Mouse (Mus musculus): ENCODE data around the gene March9. TPM values are rescaled to one million over a fixed set of nuclear protein-coding genes. Genes with fewer than 3 reads are reported as not detected.
A peak's percentile ranks its signal among the peaks of the same experiment; 100 is the strongest.

March9 gene
- total RNA-seq, 2 experiments from 2014 or later = 75.1 to 76.5 TPM

GRCm38 (mm10) chr10:127041774-127042338 is 18.1 kb downstream of the March9 start:
- intact Hi-C loops (cut with DNase I) = no loop called here
- peak; percentile 91 for DNase-seq

DNA sequence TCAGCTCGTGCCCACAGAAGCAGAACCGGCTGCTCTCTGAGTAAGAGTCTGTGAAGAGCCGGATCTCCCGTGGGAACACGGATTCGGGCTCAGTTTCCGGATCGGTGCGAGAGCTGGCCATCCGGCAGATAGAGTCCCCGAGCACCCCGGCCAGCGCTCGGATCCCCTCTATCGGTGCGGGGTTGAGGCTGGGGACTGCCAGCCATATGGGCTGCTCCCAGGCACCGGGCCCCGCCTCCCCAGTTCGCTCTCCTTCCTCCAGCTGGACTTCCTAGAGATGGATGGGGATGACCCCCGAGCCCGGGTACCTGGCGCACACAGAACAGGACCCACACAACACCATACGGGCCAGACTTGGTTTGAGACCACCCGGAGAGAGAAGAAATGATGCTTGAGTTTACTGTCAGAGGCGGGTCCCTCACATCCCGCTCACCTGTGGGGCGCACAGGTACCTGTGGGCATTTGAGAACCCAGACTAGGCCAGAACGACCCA is 18.7 kb downstream of the March9 start, which contains the start of the genes Mettl1 and Eef1akmt3:
Mettl1 (plus strand) TSS at position 141 of the 493 bp plus-strand sequence.
Eef1akmt3 (minus strand) TSS at position 240 of the 493 bp plus-strand sequence.
- intact Hi-C loops (cut with DNase I) = no loop called here

DNA sequence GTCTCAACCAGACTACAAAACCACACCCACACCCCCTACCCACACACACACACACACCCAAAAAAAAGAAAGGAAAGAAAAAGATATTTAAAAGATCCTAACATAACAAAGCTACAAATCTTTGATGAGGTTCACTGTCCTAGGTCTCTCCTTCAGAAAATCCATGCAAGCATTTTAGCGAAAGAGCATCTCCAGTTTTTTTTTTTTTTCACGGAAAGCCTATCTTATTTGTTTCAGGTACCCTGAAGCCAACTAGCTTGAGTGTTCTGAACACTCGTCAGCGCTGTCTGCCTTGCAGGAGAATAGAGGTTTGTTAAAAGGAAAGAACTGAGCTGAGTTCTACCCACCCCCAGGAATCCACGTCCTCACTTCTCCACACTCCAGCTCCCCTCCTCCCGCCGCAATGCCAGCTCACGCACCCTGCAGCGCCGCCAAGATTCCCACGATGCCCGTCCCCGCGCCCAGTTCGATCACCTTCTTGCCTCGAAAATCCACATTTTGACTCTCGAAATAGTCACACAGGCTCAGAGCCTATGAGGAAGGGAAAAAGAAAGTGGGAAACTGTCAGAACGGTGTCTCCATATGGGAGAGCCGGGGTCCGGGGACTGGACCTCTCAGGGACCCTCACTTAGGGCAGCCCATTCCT is 19.3 kb downstream of the March9 start:
- intact Hi-C loops (cut with DNase I) = no loop called here
- no peak for DNase-seq

More for the DNA sequence above, 18.7 kb downstream of the March9 start, which contains the start of the genes Mettl1 and Eef1akmt3:
- peak; percentile 43 for DNase-seq

DNA sequence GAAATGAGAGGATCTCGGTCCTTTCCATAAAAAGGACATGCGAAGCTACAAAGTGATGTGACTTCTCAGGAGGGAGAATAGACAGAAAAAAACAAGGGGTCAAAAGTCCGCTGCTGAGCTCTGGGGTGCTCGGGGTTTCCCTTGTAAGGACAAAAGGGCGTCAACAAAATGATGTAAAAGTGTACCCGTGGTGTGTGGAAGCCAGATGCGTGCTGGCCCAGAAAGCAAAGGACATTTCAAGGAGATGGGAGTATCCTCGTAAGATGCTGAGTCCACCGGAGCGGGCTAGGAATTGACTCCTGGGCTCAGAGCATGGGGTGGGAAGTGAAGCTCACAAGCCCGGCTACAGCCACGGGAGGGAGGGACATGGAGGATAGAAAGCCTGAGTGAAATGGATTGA is 22.3 kb downstream of the March9 start:
- DNase-seq = no peak
- intact Hi-C loops (cut with DNase I) = no loop called here

- no peak for DNase-seq
- intact Hi-C loops (cut with DNase I) = no loop called here
Observed at GRCm38 (mm10) chr10:127036273-127036672, 23.7 kb downstream of the March9 start.

DNA sequence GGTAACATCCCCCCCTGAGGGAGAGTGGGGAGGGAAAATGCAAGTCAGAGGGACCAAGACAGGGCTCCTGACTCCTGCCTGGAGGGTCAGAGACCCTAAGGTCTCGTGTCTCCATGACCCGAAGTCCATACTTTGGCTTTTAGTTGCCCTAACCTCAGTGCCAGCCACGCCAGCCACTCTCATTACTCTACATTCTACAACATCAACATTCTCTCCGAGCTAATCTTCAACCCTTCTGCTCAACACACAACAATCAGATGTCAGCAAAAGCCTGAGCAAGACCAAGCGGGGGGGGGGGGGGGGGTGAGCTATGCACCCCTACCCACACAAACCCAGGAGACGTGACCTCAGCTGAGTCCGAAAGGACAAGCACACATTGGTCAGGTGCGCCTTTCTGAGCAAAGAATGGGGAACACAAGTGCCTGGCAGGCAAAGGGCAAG is 26.7 kb downstream of the March9 start:
- intact Hi-C loops (cut with DNase I) = loop anchor here (5.0 kb wide), 1 partner anchor 116 kb away; no protein-coding TSS in a partner anchor
- DNase-seq = no peak

DNA sequence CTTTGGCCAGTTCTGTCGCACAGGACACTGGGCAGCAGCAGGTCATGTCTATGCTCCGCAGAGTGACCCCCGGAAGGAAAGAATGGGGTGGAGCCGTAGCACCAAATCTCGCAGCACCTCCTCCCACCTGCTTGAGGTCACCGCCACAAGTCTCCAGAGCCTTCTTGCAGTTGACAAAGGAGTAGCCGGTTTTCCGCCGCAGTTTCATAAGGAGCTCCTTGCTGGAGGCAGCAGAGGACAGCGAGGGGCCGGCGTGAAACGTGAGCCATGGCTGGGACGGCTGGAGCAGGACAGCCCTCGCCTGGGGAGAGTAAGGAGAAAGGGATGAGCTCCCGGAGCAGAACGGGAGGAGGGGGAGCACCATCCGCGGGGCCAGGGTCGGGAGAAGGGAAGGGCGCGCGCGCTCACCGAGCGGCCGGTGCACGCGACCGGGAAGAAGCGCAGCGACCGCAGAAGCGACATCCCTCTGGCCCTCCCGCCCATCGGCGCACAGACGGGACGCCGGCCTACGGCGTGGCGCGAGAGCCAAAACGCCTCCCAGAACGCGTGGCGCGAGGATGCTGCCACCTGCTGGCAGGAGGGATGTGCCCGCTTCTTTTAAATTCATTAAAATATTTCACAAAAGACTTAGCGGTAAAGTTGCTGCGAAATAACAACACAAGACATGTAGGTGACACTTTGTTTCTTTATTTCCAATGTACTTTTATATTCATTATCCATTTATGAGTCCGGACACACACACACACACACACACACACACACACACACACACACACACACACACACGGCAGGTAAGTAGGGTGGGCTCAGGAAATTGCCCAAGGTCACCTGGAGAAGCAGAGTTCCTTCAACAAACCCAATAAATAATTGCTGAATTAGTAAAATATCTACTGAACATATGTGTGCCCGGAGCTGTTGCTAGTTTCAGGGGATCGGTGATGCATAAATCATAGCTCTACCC is 29.4 kb downstream of the March9 start, which contains the start of gene Tsfm:
Tsfm (minus strand) TSS at position 505 of the 961 bp plus-strand sequence.
- DNase-seq = peak; percentile 94
- intact Hi-C loops (cut with DNase I) = loop anchor here (5.0 kb wide), 1 partner anchor 113 kb away; no protein-coding TSS in a partner anchor

GRCm38 (mm10) chr10:127018422-127018821 is 41.6 kb downstream of the March9 start:
- no peak for DNase-seq
- intact Hi-C loops (cut with DNase I) = no loop called here

- DNase-seq = no peak
- intact Hi-C loops (cut with DNase I) = no loop called here
Observed at GRCm38 (mm10) chr10:127017071-127017470, 42.9 kb downstream of the March9 start.

DNA sequence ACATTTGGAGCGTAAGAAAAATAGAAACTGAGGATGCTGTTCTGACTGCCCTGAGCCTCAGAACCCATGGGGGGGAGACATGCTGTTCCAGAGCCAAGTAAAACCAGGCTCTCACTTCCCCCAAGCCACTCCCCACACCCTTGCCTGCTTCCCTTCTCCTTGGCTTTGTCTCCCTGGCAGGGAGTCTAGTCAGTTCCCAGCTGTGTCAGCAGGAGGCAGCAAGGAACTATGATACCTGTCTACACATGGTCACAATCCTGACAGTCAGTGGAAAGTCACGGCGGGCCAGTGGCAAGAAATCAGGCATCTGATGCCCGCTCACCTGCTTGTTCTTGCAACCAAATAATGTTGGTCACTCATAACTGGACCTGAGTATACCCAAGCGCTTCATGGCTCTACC is 43.5 kb downstream of the March9 start:
- no peak for DNase-seq
- intact Hi-C loops (cut with DNase I) = no loop called here

Other genes starting within 250 kb of the March9 start
- gene Atp23, start 158.8 kb downstream of the March9 start, total RNA-seq (2021) = 10 to 100 TPM in 1 of 2 experiments, 1 to 10 TPM in 1; 9.6 to 12.4 TPM
- gene Ctdsp2, start 81.5 kb downstream of the March9 start, total RNA-seq (2021) = 10 to 100 TPM; 57.6 to 61.4 TPM
- under 1 TPM; 0.12 to 0.16 TPM for gene Avil, start 59.5 kb downstream of the March9 start, total RNA-seq (2021)
- gene Tsfm, start 29.3 kb downstream of the March9 start, total RNA-seq (2021) = 10 to 100 TPM; 29.4 to 30.2 TPM
- gene Mettl1, start 18.8 kb downstream of the March9 start, total RNA-seq (2021) = 10 to 100 TPM; 13.8 to 14.9 TPM
- gene Eef1akmt3, start 18.7 kb downstream of the March9 start, total RNA-seq (2021) = under 1 TPM; 0.18 to 0.42 TPM
- under 1 TPM; 0.70 to 0.84 TPM for gene Cyp27b1, start 11.9 kb downstream of the March9 start, total RNA-seq (2021)
- 100 to 1,000 TPM; 211 to 221 TPM for gene Cdk4, start 3.4 kb upstream of the March9 start, total RNA-seq (2021)
- gene Tspan31, start 10.1 kb upstream of the March9 start, total RNA-seq (2021) = 10 to 100 TPM; 49.9 to 54.4 TPM
- gene Agap2, start 15.1 kb upstream of the March9 start, total RNA-seq (2021) = 100 to 1,000 TPM; 384 to 394 TPM
- gene Os9, start 60.9 kb upstream of the March9 start, total RNA-seq (2021) = 10 to 100 TPM; 86.3 to 90.7 TPM
- 100 to 1,000 TPM in 1 of 2 experiments, 10 to 100 TPM in 1; 99.8 to 109 TPM for gene B4galnt1, start 105.0 kb upstream of the March9 start, total RNA-seq (2021)
- gene Slc26a10, start 120.5 kb upstream of the March9 start, total RNA-seq (2021) = under 1 TPM; 0.83 to 0.88 TPM
- 10 to 100 TPM; 70.5 to 75.6 TPM for gene Arhgef25, start 129.9 kb upstream of the March9 start, total RNA-seq (2021)
- 100 to 1,000 TPM; 184 to 207 TPM for gene Dtx3, start 135.5 kb upstream of the March9 start, total RNA-seq (2021)
- 10 to 100 TPM; 23.8 to 25.0 TPM for gene Pip4k2c, start 151.4 kb upstream of the March9 start, total RNA-seq (2021)
- 100 to 1,000 TPM; 291 to 312 TPM for gene Kif5a, start 203.2 kb upstream of the March9 start, total RNA-seq (2021)
- 100 to 1,000 TPM; 298 to 302 TPM for gene Dctn2, start 206.2 kb upstream of the March9 start, total RNA-seq (2021)
- gene Mbd6, start 228.8 kb upstream of the March9 start, total RNA-seq (2021) = 10 to 100 TPM; 47.7 to 51.5 TPM